Mouse (Mus musculus) left cerebral cortex, adult 2 months (tissue): ENCODE results near the gene Gabrd. TPM values are rescaled to one million over a fixed set of nuclear protein-coding genes. Genes with fewer than 3 reads are reported as not detected.
A peak's percentile ranks its signal among the peaks of the same experiment; 100 is the strongest.

ENCODE experiments used
- DNase-seq, 2 experiments: peaks; one replicate each; pipeline ENCODE4 v3.0.0; 2021 to 2022; ENCODE audit warnings: low spot score in 2 of 2, mixed read lengths in 1 of 2; ENCODE audit errors: extremely low spot score in 1 of 2
- H3K27ac ChIP-seq: fragments of 200-600 bp; 2 replicates; pipeline ENCODE4 v1.8.1; 2022
- H3K4me3 ChIP-seq: fragments of 200-600 bp; 2 replicates; pipeline ENCODE4 v1.8.1; 2022
- CTCF ChIP-seq: fragments of 200-600 bp; IDR thresholded peaks from 2 replicates; pipeline ENCODE4 v1.8.1; 2022; ENCODE audit warnings: antibody characterized with exemption, mild to moderate bottlenecking, moderate library complexity
- intact Hi-C: fragments of 180-260 bp; cut with DNase I; formaldehyde crosslinking; loops from one replicate; pipeline ENCODE4 v1.15.1; 2025
- total RNA-seq, 2 experiments: library from RNA; stranded (reverse); gene quantifications; 2 replicates each; pipeline ENCODE4 v1.2.3; 2021

Gene Gabrd
- total RNA-seq, 2 experiments from 2014 or later, result 69.2 to 71.8 TPM

- Histone ChIP-seq H3K27ac (no peak overlapping the region), H3K4me3 (no peak overlapping the region)
- no peak for DNase-seq
- TF ChIP-seq CTCF, result no peak
- intact Hi-C loops, result no loop called here
Observed at GRCm38 (mm10) chr4:155356354-155356753, 41.6 kb downstream of the Gabrd start.

GRCm38 (mm10) chr4:155354546-155354945, 43.4 kb downstream of the Gabrd start:
- Histone ChIP-seq H3K27ac (no peak overlapping the region), H3K4me3 (no peak overlapping the region)
- intact Hi-C loops, result no loop called here
- no peak for TF ChIP-seq CTCF
- no peak for DNase-seq

- intact Hi-C loops, result no loop called here
- no peak overlapping the region for H3K27ac ChIP-seq
- TF ChIP-seq CTCF, result no peak
- no peak overlapping the region for H3K4me3 ChIP-seq
- no peak for DNase-seq
Observed at GRCm38 (mm10) chr4:155354035-155354434, 43.9 kb downstream of the Gabrd start.

- DNase-seq, result no peak
- intact Hi-C loops, result no loop called here
- H3K4me3 ChIP-seq, result no peak overlapping the region
- H3K27ac ChIP-seq, result no peak overlapping the region
- TF ChIP-seq CTCF, result no peak
Observed at GRCm38 (mm10) chr4:155352581-155352980, 45.3 kb downstream of the Gabrd start.

- intact Hi-C loops, result no loop called here
- Histone ChIP-seq H3K27ac (peak overlapping the region; percentile 97), H3K4me3 (no peak overlapping the region; the same call in 1 of the 2 replicates)
- DNase-seq, result no peak
- TF ChIP-seq CTCF, result no peak
Observed at GRCm38 (mm10) chr4:155346350-155346749, 51.6 kb downstream of the Gabrd start.

DNA sequence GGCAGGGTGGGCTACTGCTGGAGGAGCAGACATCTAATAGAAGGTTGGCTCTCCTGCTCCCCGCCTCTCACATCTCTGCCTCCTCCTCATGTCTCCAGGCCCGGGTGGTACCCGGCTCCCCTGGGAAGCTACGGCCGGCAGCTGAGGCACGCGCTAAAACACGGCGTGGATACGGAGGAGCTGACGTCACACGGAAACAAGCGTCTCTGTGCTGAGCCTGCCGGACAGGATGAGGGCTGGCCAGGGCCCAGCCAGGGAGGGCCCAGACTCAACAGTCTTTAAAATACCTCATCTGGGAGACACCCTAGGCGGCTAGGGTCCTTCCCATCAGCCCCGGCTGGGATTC, 52.3 kb downstream of the Gabrd start:
- peak overlapping the region; percentile 82 for H3K4me3 ChIP-seq
- no peak for TF ChIP-seq CTCF
- peak overlapping the region; percentile 97 for H3K27ac ChIP-seq
- DNase-seq, result peak; percentile 85 to 88
- intact Hi-C loops, result no loop called here

DNA sequence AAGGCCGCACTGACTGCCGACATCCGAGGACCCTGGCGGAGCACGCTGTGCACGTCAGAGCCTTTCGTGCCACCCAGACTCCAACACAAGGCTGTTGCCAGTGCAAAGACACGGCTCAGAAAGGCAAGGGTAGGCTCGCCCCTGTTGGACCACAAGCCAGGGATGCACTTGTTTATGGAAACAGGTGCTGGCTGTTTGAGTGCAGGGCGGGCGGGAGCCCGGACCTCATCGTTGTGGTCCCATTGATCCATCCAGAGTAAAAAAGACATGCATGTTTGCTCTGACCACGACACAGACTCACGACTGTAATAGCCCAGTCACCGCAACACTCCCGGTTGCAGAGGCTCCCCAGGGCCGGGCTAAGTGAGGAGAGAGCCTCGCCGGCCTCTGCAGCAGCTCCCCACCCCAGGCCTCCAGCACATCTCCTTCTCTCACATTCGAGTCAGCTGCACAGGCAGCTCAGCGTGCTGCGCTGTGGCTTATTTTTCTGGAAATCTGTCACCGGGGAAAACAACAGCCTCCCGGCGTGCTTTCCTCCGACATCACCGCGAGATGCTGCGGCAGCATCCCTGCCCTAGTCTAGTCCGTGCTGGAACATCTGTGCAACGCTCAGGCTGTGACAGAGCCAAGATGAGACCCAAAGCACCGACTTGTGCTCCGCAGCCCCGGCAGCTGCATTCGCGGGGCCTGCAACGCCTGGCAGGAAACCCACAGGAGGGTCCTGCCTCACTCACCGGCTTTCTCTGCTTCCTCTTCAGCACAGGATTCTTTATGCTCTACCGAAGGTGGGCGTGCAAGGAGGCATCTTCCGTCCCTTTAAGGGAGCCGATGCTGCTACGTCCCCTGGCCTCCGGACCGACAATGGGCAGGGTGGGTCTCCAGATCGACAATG, 53.0 kb downstream of the Gabrd start:
- intact Hi-C loops, result no loop called here
- peak overlapping the region; percentile 82 for H3K4me3 ChIP-seq
- no peak for TF ChIP-seq CTCF
- peak overlapping the region; percentile 97 for H3K27ac ChIP-seq
- DNase-seq, result peak; percentile 44 to 48

GRCm38 (mm10) chr4:155344299-155344600, 53.7 kb downstream of the Gabrd start:
- peak; percentile 1; the same call in 1 of the 2 replicates for TF ChIP-seq CTCF
- H3K27ac ChIP-seq, result peak overlapping the region; percentile 97
- intact Hi-C loops, result no loop called here
- no peak for DNase-seq
- H3K4me3 ChIP-seq, result peak overlapping the region; percentile 82

GRCm38 (mm10) chr4:155343415-155344298, 54.3 kb downstream of the Gabrd start:
- no peak for TF ChIP-seq CTCF
- intact Hi-C loops, result no loop called here
- H3K4me3 ChIP-seq, result peak overlapping the region; percentile 82
- H3K27ac ChIP-seq, result peak overlapping the region; percentile 97
- peak in 1 of 2 experiments; percentile 27 for DNase-seq

GRCm38 (mm10) chr4:155336284-155337050, 61.4 kb downstream of the Gabrd start:
- intact Hi-C loops, result no loop called here
- TF ChIP-seq CTCF, result no peak
- peak overlapping the region; percentile 40; the same call in 1 of the 2 replicates for H3K27ac ChIP-seq
- no peak for DNase-seq
- no peak overlapping the region for H3K4me3 ChIP-seq

Other genes starting within 250 kb of the Gabrd start
- gene Ski, start 175.5 kb downstream of the Gabrd start, total RNA-seq, result 100 to 1,000 TPM; 113 to 119 TPM
- gene Faap20, start 148.3 kb downstream of the Gabrd start, total RNA-seq, result 10 to 100 TPM; 25.9 to 28.8 TPM
- gene Prkcz, start 36.8 kb downstream of the Gabrd start, total RNA-seq, result 100 to 1,000 TPM; 221 to 226 TPM
- 10 to 100 TPM; 15.1 to 17.7 TPM for gene Cfap74, start 11.1 kb upstream of the Gabrd start, total RNA-seq
- gene Tmem52, start 71.0 kb upstream of the Gabrd start, total RNA-seq, result 1 to 10 TPM; 1.7 to 1.9 TPM
- 100 to 1,000 TPM; 853 to 870 TPM for gene Gnb1, start 93.2 kb upstream of the Gabrd start, total RNA-seq
- 10 to 100 TPM; 55.9 to 58.2 TPM for gene Nadk, start 164.3 kb upstream of the Gabrd start, total RNA-seq
- 10 to 100 TPM; 47.3 to 50.5 TPM for gene Slc35e2, start 203.3 kb upstream of the Gabrd start, total RNA-seq
- 10 to 100 TPM; 46.8 to 56.0 TPM for gene Cdk11b, start 226.7 kb upstream of the Gabrd start, total RNA-seq
- not detected for gene Gm10563, start 247.3 kb upstream of the Gabrd start, total RNA-seq